Mouse (Mus musculus) MN1 (cell line): Measurements from ENCODE around the gene Gm1043.

ENCODE experiments used
- DNase-seq: peaks from one replicate; pipeline ENCODE4 v3.0.0-alpha.2; 2016; ENCODE audit warnings: low spot score

Gene Gm1043

DNA sequence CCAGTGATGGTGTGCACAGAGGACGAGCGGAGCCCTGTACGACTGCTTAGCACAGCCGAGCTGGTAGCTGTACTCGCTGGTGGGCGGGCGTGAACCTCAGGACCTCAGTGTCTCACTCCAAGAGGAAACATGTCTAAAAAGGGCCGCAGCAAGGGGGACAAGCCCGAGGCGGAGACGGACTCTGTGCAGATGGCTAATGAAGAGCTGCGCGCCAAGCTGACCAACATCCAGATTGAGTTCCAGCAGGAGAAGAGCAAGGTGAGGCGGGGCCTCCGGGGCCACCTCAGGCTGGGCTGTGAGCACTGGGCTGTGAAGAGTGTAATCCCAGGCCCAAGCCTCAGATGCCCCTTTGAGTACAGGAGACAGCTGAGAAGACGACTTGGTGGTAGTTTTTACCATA lies at the start of gene Gm1043:
TSS of gene Gm1043 (plus strand) at position 130 of the 400 bp plus-strand sequence.
- DNase-seq: no peak

GRCm38 (mm10) chr5:37035896-37036295 lies 49.3 kb upstream of the Gm1043 start:
- DNase-seq: no peak

GRCm38 (mm10) chr5:37036884-37037283 lies 48.3 kb upstream of the Gm1043 start:
- DNase-seq: no peak

GRCm38 (mm10) chr5:37039908-37040307 lies 45.3 kb upstream of the Gm1043 start:
- no peak for DNase-seq

DNA sequence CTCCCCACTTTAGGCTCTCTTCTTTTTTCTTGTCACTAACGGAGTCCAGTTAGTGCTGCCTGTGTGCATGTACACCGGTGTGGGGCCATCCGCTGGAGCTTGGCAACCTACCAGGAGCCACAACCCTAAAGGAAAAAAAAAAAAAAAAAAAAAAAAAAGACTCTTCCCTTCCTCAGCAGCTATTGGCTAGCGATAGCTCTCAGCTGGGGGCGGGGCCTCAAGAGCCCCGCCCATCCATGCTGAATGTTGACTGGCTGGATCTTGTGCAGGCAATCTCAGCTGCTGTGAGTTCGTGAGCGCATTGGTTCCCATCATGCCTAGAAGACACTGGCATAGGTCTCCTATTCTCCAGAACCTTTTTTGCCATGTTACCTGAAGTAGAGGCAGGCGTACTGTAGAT lies 44.5 kb upstream of the Gm1043 start:
- no peak for DNase-seq

DNA sequence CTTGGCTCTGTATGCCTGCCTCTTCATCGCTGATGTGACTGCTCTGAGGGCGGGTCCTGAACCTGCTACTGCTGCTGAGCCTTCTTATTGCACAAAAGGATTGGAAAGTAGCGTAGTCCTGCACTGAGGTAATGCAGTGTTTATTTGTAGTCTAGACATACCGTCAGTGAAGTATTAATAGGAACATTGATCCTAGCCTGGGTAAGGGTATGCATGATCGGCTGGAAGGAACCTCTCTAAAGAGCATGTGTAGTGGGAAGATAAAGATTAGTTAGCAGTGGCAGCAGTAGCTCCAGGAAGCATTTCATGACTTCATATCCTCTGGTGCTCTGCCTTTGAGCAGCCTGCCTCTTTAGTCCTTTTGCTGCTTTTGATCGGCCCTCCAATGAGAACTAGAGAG lies 43.5 kb upstream of the Gm1043 start:
- no peak for DNase-seq

DNA sequence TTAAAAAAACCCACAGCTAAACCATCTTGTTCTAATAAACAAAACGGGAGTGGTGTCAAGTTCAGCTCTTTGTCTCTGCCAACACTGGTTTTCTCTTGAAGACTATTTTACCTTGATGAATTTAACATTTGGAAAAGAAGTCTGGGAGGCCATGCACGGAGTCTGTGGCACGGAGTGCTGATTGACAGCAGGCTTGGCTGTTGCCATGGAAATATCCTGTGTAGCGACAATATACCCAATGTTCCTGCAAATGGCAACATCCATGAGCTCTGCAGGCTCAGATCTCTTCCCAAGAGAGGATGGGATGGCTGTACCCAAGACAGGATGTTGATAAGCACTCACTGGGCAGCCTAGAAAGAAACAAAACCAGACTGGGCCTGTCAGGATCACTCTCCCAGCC lies 42.2 kb upstream of the Gm1043 start:
- DNase-seq: no peak

- no peak for DNase-seq
Measured at GRCm38 (mm10) chr5:37044793-37045192, 40.4 kb upstream of the Gm1043 start.

DNA sequence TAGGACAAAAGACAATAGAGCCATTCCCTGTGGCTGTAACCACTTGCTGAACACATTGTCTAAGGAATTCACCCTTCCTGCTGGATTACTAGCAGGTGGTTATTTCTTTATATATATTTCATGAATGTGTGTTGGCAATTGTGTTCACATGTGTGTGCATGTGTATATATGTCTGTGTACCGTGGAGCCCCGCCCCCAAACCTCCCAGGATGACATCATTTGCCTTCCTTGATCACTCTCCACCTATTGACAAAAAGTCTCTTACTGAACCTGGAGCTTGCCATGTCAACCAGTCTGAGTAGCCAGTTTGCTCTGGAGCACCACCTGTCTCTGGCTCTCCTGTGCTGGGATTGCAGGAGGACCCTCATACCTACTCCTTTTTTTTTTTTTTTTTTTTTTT lies 39.6 kb upstream of the Gm1043 start:
- DNase-seq: no peak

DNA sequence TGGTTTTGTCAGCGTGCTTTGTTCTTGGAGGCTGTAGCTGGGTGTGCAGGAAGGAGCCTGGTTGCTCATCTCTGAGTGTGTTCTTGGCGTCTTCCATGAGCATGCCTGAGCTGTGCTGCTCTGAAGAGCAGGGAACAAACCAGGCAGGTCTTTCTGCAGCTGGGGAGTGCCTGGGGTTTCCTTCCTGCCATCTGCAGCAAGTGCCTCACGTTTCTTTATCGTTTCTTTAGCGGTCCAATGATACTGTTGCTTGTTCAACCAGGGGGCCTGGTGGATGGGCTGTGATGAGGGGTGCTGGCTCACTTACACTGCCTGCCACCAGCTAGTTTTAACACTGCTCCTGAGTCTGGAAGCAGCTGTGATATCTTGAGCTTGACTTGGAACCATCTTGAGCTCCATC lies 38.4 kb upstream of the Gm1043 start:
- DNase-seq: no peak

GRCm38 (mm10) chr5:37047206-37047915 lies 37.8 kb upstream of the Gm1043 start:
- DNase-seq: no peak

DNA sequence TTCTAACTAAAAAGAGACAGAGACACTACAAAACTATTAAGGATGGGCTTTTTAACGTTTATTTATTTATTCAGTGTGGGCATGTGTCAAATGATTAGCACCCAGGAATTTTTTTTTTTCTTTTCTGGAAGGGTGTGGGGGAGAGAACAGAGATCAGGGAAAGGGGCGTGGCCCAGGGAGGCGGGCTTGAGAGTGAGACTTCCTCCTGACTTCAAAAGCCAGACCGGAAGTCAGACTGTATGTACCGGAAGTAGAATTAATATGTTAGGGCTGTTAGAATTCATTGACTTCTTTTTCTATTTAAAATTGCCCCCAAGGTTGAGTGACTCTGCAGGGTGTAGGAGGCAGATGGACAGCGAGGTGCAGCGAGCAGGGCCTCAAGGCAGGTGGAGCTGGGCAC lies 37.2 kb upstream of the Gm1043 start:
- DNase-seq: no peak

DNA sequence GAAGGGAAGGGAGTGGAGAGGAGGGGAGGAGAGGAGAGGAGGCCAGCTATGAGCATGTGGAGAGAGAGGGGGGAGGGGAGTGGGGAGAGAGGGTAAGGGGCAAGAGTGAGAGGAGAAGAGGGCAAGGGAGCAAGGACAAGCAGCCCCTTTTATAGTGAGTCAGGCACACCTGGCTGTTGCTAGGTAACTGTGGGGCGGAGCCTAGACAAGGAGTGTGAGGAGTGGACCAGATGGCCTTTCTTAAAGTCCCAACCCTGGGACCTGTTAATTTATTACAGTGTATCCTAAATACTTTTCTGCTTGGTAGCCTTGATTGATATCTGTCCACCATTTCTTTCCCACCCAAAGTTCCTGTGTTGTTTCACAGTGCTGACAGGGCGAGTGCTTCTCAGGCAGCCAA lies 36.1 kb upstream of the Gm1043 start:
- no peak for DNase-seq

DNA sequence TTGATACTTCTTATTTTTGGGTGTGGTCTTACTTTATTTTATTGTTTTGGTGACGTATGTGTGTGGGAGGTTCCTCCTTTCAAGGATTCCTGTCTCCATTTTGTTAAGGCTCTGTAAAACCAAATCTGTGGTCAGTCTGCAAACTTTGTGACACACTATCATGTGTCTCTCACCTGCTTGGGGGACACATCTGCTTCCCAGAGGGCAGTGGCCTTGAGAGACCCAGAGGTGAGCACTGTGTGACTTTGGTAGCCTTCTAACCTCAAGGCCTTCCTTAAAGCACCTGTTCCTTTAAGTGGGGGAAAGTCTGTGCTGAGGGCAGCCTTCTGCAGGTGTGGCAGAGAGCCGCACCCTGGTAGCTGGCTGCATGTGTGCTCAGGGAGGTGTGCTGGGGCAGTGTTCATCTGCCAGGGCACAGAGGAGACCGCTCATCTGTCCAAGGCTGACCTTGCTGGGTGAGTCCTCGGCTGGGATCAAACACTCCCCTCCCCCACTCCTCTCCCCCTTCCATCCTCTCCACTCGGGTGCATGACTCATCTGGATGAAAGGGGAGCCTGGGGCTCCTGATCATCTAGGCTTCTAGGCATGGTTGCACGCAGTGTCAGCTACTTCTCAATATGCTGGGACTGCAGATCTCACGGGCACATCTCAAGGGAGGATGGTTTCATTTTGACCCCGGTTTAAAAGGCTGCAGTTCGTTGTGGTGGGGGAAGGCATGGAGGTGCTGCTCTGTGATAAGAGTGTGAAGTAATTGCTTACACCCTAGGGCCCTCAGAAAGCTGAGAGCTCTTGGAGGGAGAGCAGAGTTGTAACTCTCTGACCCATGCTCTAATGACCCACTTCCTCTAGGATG lies 34.4 kb upstream of the Gm1043 start:
- DNase-seq: peak; percentile 65

DNA sequence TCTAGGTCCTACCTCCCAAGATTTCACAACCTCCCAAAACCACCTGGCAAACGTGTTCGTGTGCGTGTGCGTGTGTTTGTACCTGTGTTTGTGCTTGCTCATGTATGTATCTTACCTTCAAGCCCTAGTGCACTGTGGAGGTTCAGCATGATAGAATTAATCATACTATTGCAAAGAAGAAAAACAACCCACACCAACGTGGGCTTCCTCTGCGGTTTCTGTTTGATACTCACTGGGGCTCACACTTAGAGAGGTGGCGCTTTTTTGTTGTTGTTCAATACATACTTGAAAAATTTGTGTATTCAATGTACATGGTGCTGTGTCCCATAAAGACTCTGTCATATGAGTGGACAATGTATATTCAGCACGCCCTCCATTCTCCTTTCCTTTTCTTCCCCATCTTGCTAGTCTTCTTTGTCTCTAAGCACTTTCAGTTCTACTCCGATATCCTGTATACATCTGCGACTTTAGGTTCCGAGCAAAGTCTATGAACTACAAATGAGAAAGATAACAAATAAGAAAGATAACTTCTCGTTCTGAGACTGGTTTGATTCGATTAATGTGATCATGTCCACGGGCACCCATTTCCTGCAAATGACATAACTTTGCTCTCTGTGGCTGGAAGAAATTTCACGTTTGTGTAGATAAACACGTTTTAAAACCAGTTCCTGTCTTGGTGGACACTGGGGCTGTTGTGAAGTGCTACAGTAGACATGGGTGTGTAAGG lies 33.6 kb upstream of the Gm1043 start:
- no peak for DNase-seq

DNA sequence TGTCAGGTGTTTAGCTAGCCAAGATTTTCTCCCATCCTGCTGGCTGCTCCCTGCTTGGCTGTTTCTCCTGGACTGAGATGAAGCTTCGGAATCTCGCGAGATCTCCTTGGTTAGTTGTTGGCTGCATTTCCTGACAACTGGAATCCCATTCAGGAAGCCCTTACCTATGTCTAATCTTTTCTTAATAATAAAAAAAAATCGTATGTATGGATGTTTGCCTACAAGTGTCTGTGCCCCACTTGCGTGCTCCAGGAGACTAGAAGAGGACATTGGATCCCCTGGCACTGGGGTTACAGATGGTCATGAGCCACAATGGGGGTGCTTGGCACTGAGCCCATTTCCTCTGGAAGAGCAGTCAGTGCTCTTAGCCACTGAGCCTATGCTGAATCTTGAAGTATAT lies 32.3 kb upstream of the Gm1043 start:
- no peak for DNase-seq

- peak; percentile 54 for DNase-seq
Measured at GRCm38 (mm10) chr5:37055789-37056188, 29.4 kb upstream of the Gm1043 start.

DNA sequence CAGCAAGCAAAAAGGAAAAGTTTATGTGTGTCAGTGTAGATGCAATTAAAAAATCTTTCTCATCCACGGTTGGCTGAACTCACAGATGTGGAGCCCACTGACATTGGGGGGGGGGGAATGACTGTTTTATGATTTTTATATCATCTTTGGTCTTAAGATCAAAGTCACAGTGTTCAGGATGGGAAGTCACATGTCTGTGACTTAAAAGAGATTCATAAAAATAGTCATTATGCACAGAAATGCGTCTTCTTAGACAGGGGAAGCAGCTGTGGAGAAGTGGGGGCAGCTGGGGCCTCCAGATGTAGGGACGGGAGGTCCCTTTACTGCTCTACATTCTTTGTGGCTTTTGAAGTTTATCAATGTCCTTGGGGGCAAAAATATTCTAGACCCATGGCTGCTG lies 28.7 kb upstream of the Gm1043 start:
- DNase-seq: no peak

- no peak for DNase-seq
Measured at GRCm38 (mm10) chr5:37061612-37062011, 23.6 kb upstream of the Gm1043 start.

DNA sequence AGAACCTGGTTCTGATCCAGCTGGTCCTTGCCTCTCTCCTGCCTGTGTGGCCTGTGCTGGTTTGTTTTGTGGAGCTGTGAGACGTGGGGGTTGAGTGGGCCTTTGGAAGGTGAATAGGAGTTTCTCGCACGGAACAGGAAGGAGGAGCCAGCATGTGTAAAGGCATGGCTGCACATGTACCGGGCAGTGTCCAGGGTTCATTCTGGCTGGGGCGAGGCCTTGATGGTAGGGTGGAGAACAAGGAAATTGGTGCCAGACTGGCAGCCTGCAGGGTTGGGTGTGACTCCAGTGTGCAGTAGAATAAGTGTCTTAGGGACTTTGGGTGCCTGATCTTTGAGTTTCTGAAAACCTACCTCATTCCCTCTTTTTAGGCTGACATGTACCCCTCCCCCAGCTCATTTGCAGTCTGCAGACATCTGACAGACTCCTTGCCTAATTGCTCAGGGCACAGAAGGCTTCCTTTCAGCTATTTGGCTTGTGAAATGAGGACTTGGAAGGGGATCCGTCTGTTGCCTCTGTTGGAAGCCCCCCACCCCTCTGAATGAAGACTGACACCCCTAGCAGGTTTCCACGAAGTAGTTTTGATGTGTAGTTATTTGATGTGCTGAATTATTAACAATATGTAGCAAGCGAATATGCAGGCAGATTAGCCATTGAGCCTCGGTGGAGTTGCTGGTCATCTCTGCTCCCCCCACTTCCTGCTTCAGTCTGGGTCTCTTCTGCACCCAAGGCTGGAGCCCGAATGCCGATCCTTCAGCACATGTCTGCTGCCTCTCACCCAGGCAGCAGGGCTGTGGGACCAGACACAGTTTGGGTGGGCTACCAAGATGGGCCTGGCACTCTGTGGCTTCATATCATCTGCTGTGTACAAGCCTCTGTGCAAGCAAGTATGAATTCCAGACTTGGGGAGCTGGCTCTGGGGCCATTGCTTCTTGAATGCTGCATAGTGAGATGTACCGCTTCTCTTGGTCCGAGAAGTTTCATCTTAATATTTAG lies 20.4 kb upstream of the Gm1043 start:
- DNase-seq: no peak

DNA sequence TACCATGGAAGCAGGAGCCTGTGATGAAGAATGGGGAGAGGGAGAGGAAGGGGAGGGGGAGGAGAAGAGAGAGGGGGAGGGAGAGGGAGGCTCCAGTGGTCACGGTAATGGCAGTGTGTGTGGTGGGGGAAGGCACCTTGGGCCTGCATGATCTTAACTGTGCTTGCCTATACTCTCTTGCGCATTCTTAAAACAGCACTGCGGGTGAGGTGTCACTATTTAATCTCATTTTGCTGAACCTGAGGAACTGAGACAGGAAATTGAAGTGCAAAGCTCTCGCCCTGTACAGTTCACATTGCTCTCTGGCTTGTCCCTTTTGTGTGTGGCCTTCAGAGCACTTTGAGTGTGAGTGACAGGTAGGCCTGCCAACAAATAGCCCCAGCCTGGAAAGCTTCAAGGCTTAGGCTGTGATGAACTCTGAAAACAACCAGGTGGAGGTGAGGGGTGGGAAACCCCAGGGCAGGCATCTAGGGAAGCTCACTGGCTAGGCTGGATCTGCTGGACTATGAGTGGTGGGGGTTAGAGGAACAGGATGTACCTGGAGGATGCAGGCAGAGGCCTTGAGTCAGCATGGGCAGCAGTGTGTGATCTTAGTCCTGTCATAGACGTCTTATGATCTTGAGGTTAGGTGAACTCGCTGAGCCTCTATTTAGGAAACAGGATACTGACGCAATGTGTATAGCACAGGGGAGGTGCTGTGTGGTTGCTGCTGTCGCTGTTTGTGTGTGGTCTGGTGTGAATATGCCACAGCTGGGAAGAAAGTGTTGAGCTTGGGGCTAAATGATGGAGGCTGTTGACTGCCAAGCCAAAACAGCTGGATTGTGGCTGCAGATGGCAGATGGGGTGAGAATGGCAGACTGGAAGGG lies 18.2 kb upstream of the Gm1043 start:
- DNase-seq: no peak
